Mouse (Mus musculus) intestine, postnatal 0 days (tissue): ENCODE measurements at regions not wholly inside any gene's neighbourhood (a gene's known extent, or its start where the extent isn't known, plus 50 kb on each side); places are given as distances from the start of the nearest gene placed in this dataset.

Experiments used
- ATAC-seq: fragments of 200-750 bp; cut with Nextera tagmentation; 2 replicates; pipeline ENCODE4 v1.8.0; 2017; ENCODE audit warnings: mild to moderate bottlenecking, moderate TSS enrichment, moderate library complexity
- H3K27ac ChIP-seq: fragments of 300-500 bp; sonication (generic); 2 replicates; pipeline ENCODE4 v1.5.1; 2014; ENCODE audit warnings: mild to moderate bottlenecking, low read depth, low read length, moderate library complexity
- H3K27me3 ChIP-seq: fragments of 300-500 bp; sonication (generic); replicated peaks from 2 replicates; pipeline ENCODE4 v1.6.1; 2014; ENCODE audit warnings: low read length, mixed read lengths; ENCODE audit not compliant: control insufficient read depth, insufficient read depth
- H3K36me3 ChIP-seq: fragments of 300-500 bp; sonication (generic); 2 replicates; pipeline ENCODE4 v1.6.1; 2014; ENCODE audit warnings: mild to moderate bottlenecking, moderate library complexity; ENCODE audit not compliant: control insufficient read depth, insufficient read depth
- H3K4me1 ChIP-seq: fragments of 300-500 bp; sonication (generic); replicated peaks from 2 replicates; pipeline ENCODE4 v1.6.1; 2014; ENCODE audit warnings: antibody characterized with exemption, low read length, mixed read lengths; ENCODE audit not compliant: control insufficient read depth, insufficient read depth
- H3K4me2 ChIP-seq: fragments of 300-500 bp; sonication (generic); replicated peaks from 2 replicates; pipeline ENCODE4 v1.6.1; 2014; ENCODE audit warnings: low read depth, mild to moderate bottlenecking, moderate library complexity
- H3K4me3 ChIP-seq: fragments of 300-500 bp; sonication (generic); 2 replicates; pipeline ENCODE4 v1.5.1; 2014; ENCODE audit warnings: low read depth, low read length
- H3K9ac ChIP-seq: fragments of 300-500 bp; sonication (generic); 2 replicates; pipeline ENCODE4 v1.6.1; 2014; ENCODE audit warnings: mild to moderate bottlenecking, low read depth, low read length
- H3K9me3 ChIP-seq: fragments of 300-500 bp; sonication (generic); 2 replicates; pipeline ENCODE4 v1.6.1; 2016; ENCODE audit warnings: mixed run types; ENCODE audit not compliant: control insufficient read depth
- CTCF ChIP-seq: sonication (generic); IDR thresholded peaks from 2 replicates; pipeline ENCODE4 v1.5.1; 2016; ENCODE audit warnings: low read depth, mild to moderate bottlenecking, control low read depth, antibody characterized with exemption, moderate library complexity
- WGBS: fragments of 180-500 bp; shearing (Covaris S2); extraction: QIAGEN DNeasy Blood & Tissue Kit; methylation state at CpG from one replicate; pipeline ENCODE4 v1.1.7; 2014; 5-methylcytosine and 5-hydroxymethylcytosine counted together

- no peaks in the 10 kb centered on the region for H3K9me3 ChIP-seq
- H3K4me1 ChIP-seq = 0 out of 2 replicates have a peak, but pooled peaks cover 6% of the 10 kb centered on the region
- H3K27ac ChIP-seq = no peak overlapping the region
- TF ChIP-seq CTCF = no peak
- 69% methylated on average over 4 of the region's 4 CpGs for WGBS
- no peaks in the 10 kb centered on the region for H3K27me3 ChIP-seq
- H3K4me2 ChIP-seq = no peak overlapping the region
- no peak for ATAC-seq
- no peaks in the 10 kb centered on the region for H3K36me3 ChIP-seq
- H3K4me3 ChIP-seq = no peak overlapping the region
- H3K9ac ChIP-seq = no peak overlapping the region
These were observed 56.8 kb upstream of the Cnih3 start for GRCm38 (mm10) chr1:181295651-181296050.

- no peak for TF ChIP-seq CTCF
- Histone ChIP-seq H3K9me3 (no peaks in the 10 kb centered on the region), H3K36me3 (no peaks in the 10 kb centered on the region), H3K27ac (no peak overlapping the region), H3K4me3 (no peak overlapping the region), H3K27me3 (no peaks in the 10 kb centered on the region), H3K9ac (no peak overlapping the region), H3K4me2 (no peak overlapping the region), H3K4me1 (0 out of 2 replicates have a peak, but pooled peaks cover 3% of the 10 kb centered on the region)
- 55% methylated on average over 5 of the region's 5 CpGs for WGBS
- ATAC-seq = no peak
These were observed 54.4 kb upstream of the Cnih3 start for GRCm38 (mm10) chr1:181298063-181298462.

GRCm38 (mm10) chr1:181299075-181299665 lies 53.3 kb upstream of the Cnih3 start:
- 89% methylated on average over 14 of the region's 14 CpGs for WGBS
- Histone ChIP-seq H3K9me3 (no peaks in the 10 kb centered on the region), H3K9ac (no peak overlapping the region), H3K27me3 (no peaks in the 10 kb centered on the region), H3K36me3 (no peaks in the 10 kb centered on the region), H3K27ac (no peak overlapping the region), H3K4me2 (no peak overlapping the region), H3K4me1 (no peaks in the 10 kb centered on the region), H3K4me3 (no peak overlapping the region)
- TF ChIP-seq CTCF = no peak
- ATAC-seq = no peak

- no peak overlapping the region for H3K4me2 ChIP-seq
- H3K27ac ChIP-seq = no peak overlapping the region
- H3K4me3 ChIP-seq = no peak overlapping the region
- no peaks in the 10 kb centered on the region for H3K36me3 ChIP-seq
- 69% methylated on average over 6 of the region's 6 CpGs for WGBS
- H3K9ac ChIP-seq = no peak overlapping the region
- no peak for TF ChIP-seq CTCF
- no peaks in the 10 kb centered on the region for H3K9me3 ChIP-seq
- ATAC-seq = no peak
- H3K4me1 ChIP-seq = no peaks in the 10 kb centered on the region
- no peaks in the 10 kb centered on the region for H3K27me3 ChIP-seq
These were observed 52.6 kb upstream of the Cnih3 start for GRCm38 (mm10) chr1:181299826-181300225.

- 95% methylated on average over 17 of the region's 17 CpGs for WGBS
- H3K4me1 ChIP-seq = no peaks in the 10 kb centered on the region
- H3K9ac ChIP-seq = no peak overlapping the region
- H3K27ac ChIP-seq = no peak overlapping the region
- ATAC-seq = no peak
- no peak overlapping the region for H3K4me2 ChIP-seq
- TF ChIP-seq CTCF = no peak
- H3K27me3 ChIP-seq = no peaks in the 10 kb centered on the region
- H3K4me3 ChIP-seq = no peak overlapping the region
- no peaks in the 10 kb centered on the region for H3K9me3 ChIP-seq
- no peaks in the 10 kb centered on the region for H3K36me3 ChIP-seq
These were observed 50.3 kb upstream of the Cnih3 start for GRCm38 (mm10) chr1:181302151-181302550.
